Mouse (Mus musculus) liver, embryonic 14.5 days (tissue): Measurements from ENCODE around the gene Amotl2. TPM values are rescaled to one million over a fixed set of nuclear protein-coding genes. Genes with fewer than 3 reads are reported as not detected.

Experiments used
- ATAC-seq: fragments of 200-750 bp; cut with Nextera tagmentation; 2 replicates; pipeline ENCODE4 v1.8.0; 2017; ENCODE audit warnings: moderate number of reproducible peaks, mild to moderate bottlenecking, moderate library complexity; ENCODE audit not compliant: insufficient read depth
- DNase-seq, 3 experiments: peaks; one replicate each; pipeline ENCODE4 v3.0.0-alpha.2; 2012 to 2013; ENCODE audit warnings: low read depth in 3 of 3, low spot score in 3 of 3
- H3K27ac ChIP-seq: fragments of 300-500 bp; sonication (generic); 2 replicates; pipeline ENCODE4 v1.5.1; 2014; ENCODE audit warnings: moderate library complexity, mild to moderate bottlenecking, control low read depth, inconsistent platforms
- H3K27me3 ChIP-seq: fragments of 300-500 bp; sonication (generic); 2 replicates; pipeline ENCODE4 v1.6.1; 2014; ENCODE audit warnings: mild to moderate bottlenecking, low read length, moderate library complexity; ENCODE audit not compliant: control insufficient read depth, insufficient read depth
- H3K36me3 ChIP-seq: fragments of 300-500 bp; sonication (generic); replicated peaks from 2 replicates; pipeline ENCODE4 v1.6.1; 2014; ENCODE audit warnings: low read depth; ENCODE audit not compliant: control insufficient read depth, insufficient read depth
- H3K4me1 ChIP-seq, 2 experiments: fragments of 200-500 bp in 1 of 2; fragments of 300-500 bp in 1 of 2; sonication (generic) in 1 of 2; replicated peaks; 2 replicates each; pipeline ENCODE4 v1.6.1; 2012 to 2014; ENCODE audit warnings: antibody characterized with exemption in 1 of 2, inconsistent platforms in 1 of 2, low read length in 1 of 2; ENCODE audit not compliant: control insufficient read depth in 2 of 2, insufficient read depth in 2 of 2
- H3K4me2 ChIP-seq: fragments of 300-500 bp; sonication (generic); 2 replicates; pipeline ENCODE4 v1.6.1; 2014; ENCODE audit warnings: low read depth, mild to moderate bottlenecking, control low read depth, moderate library complexity
- H3K4me3 ChIP-seq, 2 experiments: fragments of 200-500 bp in 1 of 2; fragments of 300-500 bp in 1 of 2; sonication (generic) in 1 of 2; 2 replicates each; pipeline ENCODE4 v1.5.1; 2012 to 2014; ENCODE audit warnings: low read depth in 2 of 2, low read length in 2 of 2, mild to moderate bottlenecking in 2 of 2, control low read depth in 1 of 2, inconsistent platforms in 1 of 2, moderate library complexity in 1 of 2; ENCODE audit not compliant: insufficient read depth in 1 of 2
- H3K9ac ChIP-seq: fragments of 300-500 bp; sonication (generic); replicated peaks from 2 replicates; pipeline ENCODE4 v1.6.1; 2014; ENCODE audit warnings: mild to moderate bottlenecking, control low read depth, moderate library complexity
- H3K9me3 ChIP-seq: fragments of 300-500 bp; sonication (generic); 2 replicates; pipeline ENCODE4 v1.6.1; 2016; ENCODE audit warnings: low read length, mixed read lengths; ENCODE audit not compliant: control insufficient read depth
- CTCF ChIP-seq: IDR thresholded peaks from 2 replicates; pipeline ENCODE4 v1.5.1; 2016; ENCODE audit warnings: antibody characterized with exemption, low read depth, control low read depth
- EP300 ChIP-seq: IDR thresholded peaks from 2 replicates; pipeline ENCODE4 v1.6.1; 2016; ENCODE audit warnings: antibody characterized with exemption, low read depth
- WGBS: fragments of 180-500 bp; shearing (Covaris S2); extraction: QIAGEN DNeasy Blood & Tissue Kit; methylation state at CpG from one replicate; pipeline ENCODE4 v1.1.7; 2014; ENCODE audit not compliant: insufficient replicate concordance; 5-methylcytosine and 5-hydroxymethylcytosine counted together
- polyA plus RNA-seq, 2 experiments: library from polyadenylated mRNA; depleted of rRNA in 1 of 2; stranded (reverse) in 1 of 2; unstranded in 1 of 2; fragments of >200 nt; fragmentation: Nextera tagmentation in 1 of 2; extraction: Ambion mirVana in 1 of 2; gene quantifications; 2 replicates each; pipeline versions ENCODE4 v1.2.1 to v1.2.3; 2012 to 2014

Gene Amotl2
- polyA plus RNA-seq, 2 experiments: 2.5 to 2.6 TPM

DNA sequence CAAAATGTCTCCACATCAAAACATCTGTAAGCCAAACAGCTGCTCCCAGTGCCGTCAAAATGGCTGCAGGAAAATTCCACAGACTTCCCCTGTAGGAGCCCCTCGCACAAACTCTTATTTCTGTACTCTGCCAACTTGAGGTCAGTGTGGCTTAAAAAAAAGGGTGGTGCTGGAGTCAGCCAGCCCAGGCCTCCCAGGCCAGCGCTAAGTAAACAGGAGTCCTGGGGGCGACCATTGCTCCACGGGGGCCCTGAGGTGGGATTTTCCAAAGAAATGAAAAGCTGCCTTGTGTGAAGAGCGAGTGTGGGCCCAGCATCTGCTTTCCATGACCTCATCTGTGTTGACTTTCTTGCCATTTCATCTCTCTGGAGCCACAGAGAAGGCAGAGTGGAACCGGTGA, 35.0 kb upstream of the Amotl2 start:
- ATAC-seq (no peak), DNase-seq (no peak)
- Histone ChIP-seq H3K36me3 (no peaks in the 10 kb centered on the region), H3K4me1 (no peaks in the 10 kb centered on the region), H3K27ac (no peak overlapping the region), H3K9me3 (no peaks in the 10 kb centered on the region), H3K4me2 (no peak overlapping the region), H3K4me3 (no peak overlapping the region), H3K9ac (no peak overlapping the region), H3K27me3 (no peaks in the 10 kb centered on the region)
- WGBS: 35% methylated on average over 7 of the region's 7 CpGs
- TF ChIP-seq CTCF (no peak), EP300 (no peak)

DNA sequence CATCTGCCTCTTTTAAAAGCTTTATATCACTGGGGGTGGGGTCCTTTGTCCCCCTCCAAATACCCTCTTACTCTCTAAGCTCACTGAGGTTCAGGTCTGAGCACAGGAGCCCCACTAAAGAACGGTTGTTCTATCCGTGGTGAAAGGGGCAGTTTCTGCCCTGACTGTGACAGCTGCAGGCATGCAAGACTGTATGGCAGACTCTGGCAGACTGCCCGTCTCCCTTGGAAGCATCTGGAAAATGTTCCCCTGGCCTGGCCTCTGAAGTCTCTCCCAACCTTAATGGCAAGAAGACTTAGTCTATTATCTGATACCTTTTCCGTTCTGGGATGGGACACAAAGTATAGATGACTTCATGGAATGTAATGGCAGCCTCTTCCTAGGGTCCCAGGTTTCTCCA, 28.5 kb upstream of the Amotl2 start:
- H3K4me3 ChIP-seq: no peak overlapping the region
- no peak overlapping the region for H3K4me2 ChIP-seq
- DNase-seq (no peak), ATAC-seq (no peak)
- H3K27ac ChIP-seq: no peak overlapping the region
- H3K36me3 ChIP-seq: no peaks in the 10 kb centered on the region
- H3K27me3 ChIP-seq: peaks cover 20% of the 10 kb centered on the region
- WGBS: 38% methylated on average over 4 of the region's 4 CpGs
- H3K9ac ChIP-seq: no peak overlapping the region
- peaks cover 0 to 2% of the 10 kb centered on the region in 2 experiments; a peak in 1 of 4 replicates for H3K4me1 ChIP-seq
- H3K9me3 ChIP-seq: no peaks in the 10 kb centered on the region
- TF ChIP-seq EP300: no peak
- TF ChIP-seq CTCF: no peak

DNA sequence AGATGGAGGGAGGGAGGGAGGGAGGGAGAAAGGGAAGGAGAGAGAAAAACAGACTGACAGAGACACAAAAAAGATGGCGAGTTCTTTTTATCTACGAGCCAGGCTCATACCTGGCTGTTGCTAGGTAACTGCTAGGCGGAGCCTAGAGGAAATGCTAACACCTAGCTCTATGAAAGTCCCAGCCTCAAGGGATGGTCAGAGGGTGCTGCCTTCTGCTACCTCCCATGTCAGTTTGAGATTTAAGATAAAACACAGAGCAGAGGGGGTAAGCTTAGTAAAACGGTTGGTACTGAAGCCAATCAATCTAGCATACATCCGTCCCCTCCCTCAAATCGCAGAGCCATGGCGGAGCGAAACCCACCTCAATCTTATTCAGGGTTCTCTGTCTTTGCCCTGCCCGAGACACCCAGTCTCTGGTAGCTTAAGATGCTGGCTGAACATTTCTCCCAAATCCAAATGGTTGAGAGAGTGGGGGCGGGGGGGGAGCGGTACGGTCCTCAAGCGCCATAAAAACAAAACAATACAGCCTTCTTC, 27.0 kb upstream of the Amotl2 start:
- WGBS: 7% methylated on average over 13 of the region's 13 CpGs
- Histone ChIP-seq H3K4me1 (peaks cover 0 to 2% of the 10 kb centered on the region in 2 experiments; a peak in 1 of 4 replicates), H3K4me2 (peak overlapping the region; percentile 60), H3K9ac (no peak overlapping the region), H3K9me3 (no peaks in the 10 kb centered on the region), H3K4me3 (peak overlapping the region; percentile 32 to 37), H3K27me3 (peaks cover 20% of the 10 kb centered on the region), H3K27ac (no peak overlapping the region), H3K36me3 (no peaks in the 10 kb centered on the region)
- ATAC-seq (no peak), DNase-seq (no peak)
- TF ChIP-seq CTCF (no peak), EP300 (no peak)

DNA sequence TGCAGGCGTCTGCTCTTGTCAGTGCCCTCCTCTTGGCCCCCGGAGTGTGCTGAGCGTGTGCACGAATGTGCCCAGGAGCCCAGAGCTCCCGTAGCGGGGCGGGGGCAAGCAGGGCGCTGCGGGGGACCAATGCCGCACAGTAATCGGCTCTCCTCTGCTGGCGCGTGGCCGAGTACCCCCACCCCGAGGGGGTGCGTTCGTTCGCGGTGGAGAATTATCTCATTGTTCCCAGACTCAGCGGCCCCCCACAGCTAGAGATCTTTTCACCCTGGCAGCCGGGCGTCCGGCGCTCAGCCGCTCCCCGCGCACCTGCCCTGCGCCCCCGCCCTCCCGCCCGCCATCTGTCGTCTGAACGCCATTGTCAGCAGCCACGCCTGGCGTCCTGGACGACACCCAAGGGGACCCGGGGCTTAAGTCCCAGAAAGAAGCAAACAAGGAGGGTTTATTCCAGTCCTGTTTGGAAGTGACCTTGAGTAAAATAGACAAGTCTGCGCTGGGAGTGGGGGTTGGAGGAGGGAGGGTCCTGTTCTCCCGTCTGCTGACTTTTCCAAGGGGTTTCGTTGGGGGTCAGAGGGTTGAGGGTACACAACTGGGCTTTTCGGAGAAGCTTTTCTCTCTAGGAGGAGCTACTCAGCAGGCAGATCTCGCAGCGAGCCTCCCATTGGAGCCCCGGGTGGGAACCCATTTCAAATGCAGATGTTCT, 26.4 kb upstream of the Amotl2 start:
- Histone ChIP-seq H3K36me3 (no peaks in the 10 kb centered on the region), H3K27ac (no peak overlapping the region), H3K9me3 (no peaks in the 10 kb centered on the region), H3K4me3 (peak overlapping the region; percentile 32 to 37), H3K4me1 (peaks cover 0 to 2% of the 10 kb centered on the region in 2 experiments; a peak in 1 of 4 replicates), H3K27me3 (peaks cover 20% of the 10 kb centered on the region), H3K4me2 (peak overlapping the region; percentile 60), H3K9ac (no peak overlapping the region)
- ATAC-seq (no peak), DNase-seq (no peak)
- 2% methylated on average over 38 of the region's 44 CpGs for WGBS
- no peak for TF ChIP-seq EP300
- no peak for TF ChIP-seq CTCF

DNA sequence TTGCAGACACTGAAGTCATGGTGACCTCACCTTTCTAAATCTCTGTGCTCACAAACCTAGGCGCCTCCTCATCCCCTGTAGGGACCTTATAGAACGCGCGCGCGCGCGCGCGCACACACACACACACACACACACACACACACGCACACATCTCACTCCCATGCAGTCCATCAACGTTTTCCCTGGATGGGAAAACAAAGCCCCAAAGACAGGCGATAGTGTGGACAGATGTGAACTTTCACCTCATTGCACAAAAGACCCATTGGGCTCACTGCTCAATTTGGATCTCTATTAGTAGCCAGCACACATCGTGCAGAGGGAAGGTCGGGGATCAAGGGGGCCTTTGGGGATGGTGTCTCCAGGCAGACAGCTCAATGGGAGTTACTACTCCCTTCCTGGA, 25.6 kb upstream of the Amotl2 start:
- WGBS: 6% methylated on average over 15 of the region's 15 CpGs
- TF ChIP-seq EP300 (no peak), CTCF (no peak)
- H3K36me3 ChIP-seq: no peaks in the 10 kb centered on the region
- no peak overlapping the region for H3K27ac ChIP-seq
- no peak for ATAC-seq
- peak overlapping the region; percentile 60 for H3K4me2 ChIP-seq
- peaks cover 20% of the 10 kb centered on the region for H3K27me3 ChIP-seq
- H3K9me3 ChIP-seq: no peaks in the 10 kb centered on the region
- DNase-seq: no peak
- H3K9ac ChIP-seq: no peak overlapping the region
- peaks cover 0 to 2% of the 10 kb centered on the region in 2 experiments; a peak in 1 of 4 replicates for H3K4me1 ChIP-seq
- no peak overlapping the region for H3K4me3 ChIP-seq
